Mouse (Mus musculus) cerebellum, adult (tissue): ENCODE data around the gene Dock9.

ENCODE experiments used
- ATAC-seq: cut with Nextera tagmentation; 2 replicates; pipeline ENCODE4 v1.9.2; 2017; ENCODE audit warnings: mild to moderate bottlenecking, moderate library complexity, mixed read lengths; ENCODE audit not compliant: insufficient number of reproducible peaks, low FRiP score, low TSS enrichment

The Dock9 gene

GRCm38 (mm10) chr14:121670016-121670415 lies 127.6 kb downstream of the Dock9 start:
- ATAC-seq: no peak

- ATAC-seq: no peak
Observed at GRCm38 (mm10) chr14:121666641-121667274, 130.9 kb downstream of the Dock9 start.

DNA sequence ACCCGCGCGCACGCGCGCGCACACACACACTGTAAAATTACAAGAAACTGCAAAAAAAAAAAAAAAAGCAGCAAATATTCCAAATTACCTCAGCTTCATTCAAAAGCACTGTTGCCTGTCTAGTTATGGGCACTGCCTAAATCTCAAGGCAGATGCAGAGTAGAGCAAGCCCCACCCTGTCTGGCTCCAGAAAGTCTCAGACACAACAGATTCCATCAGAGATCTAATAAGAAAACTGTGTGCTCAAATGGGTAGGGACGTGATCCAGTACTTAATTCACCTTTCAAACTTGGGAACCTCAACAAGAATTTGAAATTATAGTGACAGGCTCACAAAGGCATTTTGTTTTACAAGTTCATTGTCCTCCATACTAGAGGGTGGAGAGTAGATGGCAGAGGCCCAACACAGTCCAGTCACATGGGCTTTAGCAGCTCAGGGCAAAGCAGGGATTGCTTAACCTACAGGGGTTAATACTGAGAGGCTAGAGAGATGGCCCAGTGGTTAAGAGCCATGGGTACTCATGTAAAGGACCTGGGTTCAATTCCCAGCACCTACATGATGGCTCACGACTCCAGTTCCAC lies 131.9 kb downstream of the Dock9 start:
- ATAC-seq: no peak

- no peak for ATAC-seq
Observed at GRCm38 (mm10) chr14:121663913-121664312, 133.7 kb downstream of the Dock9 start.

- no peak for ATAC-seq
Observed at GRCm38 (mm10) chr14:121660918-121661317, 136.7 kb downstream of the Dock9 start.

DNA sequence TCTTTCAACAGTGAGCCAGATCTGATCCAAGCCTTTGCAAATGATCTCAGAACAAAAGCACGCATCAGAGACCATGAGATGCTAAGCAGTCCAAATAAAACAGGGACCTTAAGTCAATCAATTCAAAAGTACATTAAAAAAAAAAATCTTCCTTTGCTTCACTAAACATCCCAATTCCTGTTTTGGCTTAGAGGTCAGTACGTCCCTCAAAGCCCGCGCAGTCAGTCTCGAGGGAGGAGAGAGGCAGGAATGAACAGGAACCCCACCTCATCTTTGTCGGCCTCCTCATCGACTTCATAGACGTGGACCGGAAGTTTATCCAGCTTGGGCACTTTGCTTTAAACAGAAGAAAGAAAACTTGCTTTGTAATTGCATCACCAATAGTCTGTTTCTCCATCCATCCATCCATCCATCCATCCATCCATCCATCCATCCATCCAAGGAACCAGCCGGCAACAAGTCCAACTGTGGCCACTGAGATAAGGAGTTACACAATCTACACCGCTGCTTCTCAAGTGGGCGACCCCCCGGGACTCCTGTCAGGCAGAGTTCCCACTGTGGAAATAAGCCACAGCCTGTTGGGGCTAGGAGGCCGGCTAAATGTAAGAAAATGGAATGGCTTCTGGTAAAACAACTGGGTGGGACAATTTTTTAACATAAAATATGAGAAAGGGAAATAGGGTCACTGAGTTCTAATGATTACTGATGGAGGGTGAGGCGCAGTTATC lies 137.3 kb downstream of the Dock9 start:
- no peak for ATAC-seq

DNA sequence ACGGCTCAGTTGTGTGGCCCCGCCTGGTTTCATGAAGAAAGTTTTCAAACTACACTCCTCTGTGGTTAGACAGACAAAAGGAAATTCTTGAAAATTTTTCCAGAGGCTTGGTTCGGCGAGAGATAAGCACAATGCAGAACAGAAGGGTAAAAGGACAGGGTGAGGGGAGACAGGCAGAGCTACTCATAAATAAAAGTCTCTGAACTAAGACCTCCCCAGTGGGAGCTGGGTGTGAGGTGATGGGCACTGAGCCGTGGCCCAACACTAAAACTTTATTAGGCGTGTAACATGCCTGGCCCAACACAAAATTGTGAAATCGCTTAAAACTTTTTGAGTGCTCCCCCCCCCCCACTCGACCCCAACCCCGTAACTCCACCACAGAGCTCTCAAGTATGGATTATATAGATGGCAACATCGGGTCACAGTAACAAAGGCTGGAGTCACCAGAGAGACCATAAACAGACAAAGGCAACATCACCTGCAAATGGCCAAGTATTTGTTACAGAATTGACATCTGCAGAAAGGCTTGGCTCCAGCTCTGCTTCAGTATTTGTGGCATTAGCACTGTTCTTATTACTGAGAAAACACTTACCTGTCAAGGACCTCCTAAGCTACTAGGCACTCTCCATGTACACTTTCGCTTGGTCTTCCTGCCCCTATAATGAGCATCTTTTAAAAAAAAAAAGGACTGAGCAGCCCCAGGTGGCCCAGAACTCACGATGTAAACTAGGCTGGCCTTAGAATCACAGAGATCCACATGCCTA lies 138.4 kb downstream of the Dock9 start:
- no peak for ATAC-seq

GRCm38 (mm10) chr14:121658537-121658936 lies 139.1 kb downstream of the Dock9 start:
- no peak for ATAC-seq

- ATAC-seq: no peak
Observed at GRCm38 (mm10) chr14:121657633-121658032, 140.0 kb downstream of the Dock9 start.

- no peak for ATAC-seq
Observed at GRCm38 (mm10) chr14:121656912-121657311, 140.7 kb downstream of the Dock9 start.

GRCm38 (mm10) chr14:121654977-121655376 lies 142.7 kb downstream of the Dock9 start:
- no peak for ATAC-seq

DNA sequence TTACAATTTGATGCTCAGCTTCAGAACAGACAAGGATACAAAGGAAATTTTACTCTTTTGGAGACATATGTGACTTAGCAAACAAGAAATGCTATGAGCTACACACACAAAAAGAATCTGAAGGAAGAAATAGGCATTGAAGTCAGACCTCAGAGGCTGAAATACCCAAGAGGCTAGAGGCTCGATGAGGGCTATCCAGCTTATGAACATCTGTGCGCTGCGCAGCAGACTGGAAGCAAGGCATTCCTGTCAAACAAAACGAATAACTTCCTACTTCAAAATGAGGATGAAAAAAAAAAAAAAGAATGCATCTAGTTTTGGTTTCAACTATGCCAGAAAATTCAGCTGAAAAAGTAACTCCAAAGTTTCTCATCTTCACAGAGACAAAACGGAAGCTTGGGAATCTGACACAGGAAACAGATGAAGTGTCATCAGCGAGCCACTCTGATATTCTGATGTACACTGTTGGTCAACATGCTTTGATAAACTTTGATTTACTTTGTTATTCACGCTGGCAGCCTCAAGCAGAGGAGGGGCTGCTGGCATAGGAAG lies 143.1 kb downstream of the Dock9 start:
- ATAC-seq: no peak

- no peak for ATAC-seq
Observed at GRCm38 (mm10) chr14:121653717-121654116, 143.9 kb downstream of the Dock9 start.

DNA sequence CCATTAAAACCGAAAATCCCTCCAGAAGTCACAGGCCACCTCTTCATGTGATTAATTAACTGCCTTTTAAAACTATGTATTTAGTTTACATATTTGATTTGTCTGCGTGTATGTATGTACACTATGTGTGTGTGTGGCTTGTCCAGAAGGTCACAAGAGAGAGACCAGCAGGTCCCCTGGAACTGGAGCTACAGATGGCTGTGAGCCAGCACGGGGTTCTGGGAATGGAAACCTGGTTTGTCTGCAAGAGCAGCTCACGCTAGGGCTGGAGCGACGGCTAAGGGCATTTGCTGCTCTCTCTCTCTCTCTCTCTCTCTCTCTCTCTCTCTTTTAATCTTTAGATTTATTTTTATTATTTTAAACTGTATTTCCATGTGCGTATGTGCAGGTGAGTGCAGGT lies 144.4 kb downstream of the Dock9 start:
- peak; percentile 80; the same call in 1 of the 2 replicates for ATAC-seq

GRCm38 (mm10) chr14:121648581-121649060 lies 149.0 kb downstream of the Dock9 start:
- no peak for ATAC-seq

DNA sequence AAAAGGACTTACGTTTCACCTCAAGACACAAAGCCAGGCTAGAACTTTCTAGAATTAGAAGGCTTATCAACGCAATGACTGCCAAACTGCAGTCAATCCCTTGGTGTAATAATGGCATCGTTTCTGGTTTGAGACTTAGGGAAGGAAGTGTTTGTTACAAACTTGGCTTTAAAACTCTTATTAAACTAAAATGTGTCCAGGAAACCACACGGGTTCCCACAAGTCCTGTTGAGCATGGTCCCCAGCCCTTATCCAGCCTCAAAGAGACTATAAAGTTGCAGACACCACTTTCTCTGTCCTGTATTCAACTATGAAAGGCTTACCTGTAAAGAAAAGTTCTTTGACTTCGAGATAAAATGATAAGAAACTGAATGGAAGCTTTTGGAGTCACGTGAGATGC lies 149.9 kb downstream of the Dock9 start:
- ATAC-seq: no peak

- peak; percentile 78 for ATAC-seq
Observed at GRCm38 (mm10) chr14:121646617-121647016, 151.0 kb downstream of the Dock9 start.

GRCm38 (mm10) chr14:121644302-121644701 lies 153.3 kb downstream of the Dock9 start:
- no peak for ATAC-seq

DNA sequence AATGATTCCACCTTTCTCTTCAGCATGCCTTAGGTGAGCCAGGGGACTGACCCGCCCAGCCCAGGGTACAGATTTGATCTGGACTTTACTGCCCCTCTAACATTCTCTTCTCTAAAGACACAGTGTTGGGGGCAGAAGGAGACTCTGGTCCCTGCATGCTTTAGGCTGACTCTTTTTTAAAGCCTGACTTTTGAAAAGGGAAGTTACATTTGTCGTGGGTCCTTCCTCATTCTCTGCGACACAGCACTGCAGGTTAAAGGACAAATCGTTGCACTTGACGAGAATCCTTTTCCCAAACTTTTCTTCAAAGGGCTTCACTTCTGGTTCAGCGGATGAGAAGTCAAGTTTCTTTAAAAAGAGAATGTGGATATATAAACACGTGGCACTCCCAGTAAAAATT lies 156.4 kb downstream of the Dock9 start:
- ATAC-seq: no peak

DNA sequence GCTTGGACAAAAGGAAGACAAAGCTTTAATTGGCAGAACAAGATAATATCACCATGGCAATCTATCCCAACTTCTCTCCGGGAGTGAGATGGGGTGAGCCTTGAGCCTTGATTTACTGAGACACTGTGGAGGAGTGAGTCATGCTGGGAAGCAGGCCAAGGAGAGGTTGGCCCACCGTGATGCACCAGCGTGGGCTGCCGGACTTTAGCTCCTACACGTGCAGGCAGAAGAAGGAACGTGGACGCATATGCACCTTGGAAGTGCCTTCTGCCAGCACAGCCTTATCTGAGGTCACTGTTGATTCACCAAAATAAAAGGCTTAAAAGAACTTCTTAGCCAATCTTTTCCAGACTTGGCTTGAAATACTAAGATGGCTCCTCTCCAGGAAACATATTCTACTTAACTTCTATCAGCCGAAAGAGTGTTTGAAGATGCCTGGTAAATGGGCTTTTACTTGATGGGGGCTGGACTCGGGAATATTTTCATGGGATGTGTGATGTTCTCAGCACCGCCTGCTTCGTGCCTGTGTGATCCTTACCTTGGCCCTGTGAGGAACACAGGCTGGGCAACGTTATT lies 160.6 kb downstream of the Dock9 start:
- no peak for ATAC-seq
